Mouse (Mus musculus) liver, embryonic 14.5 days (tissue): ENCODE measurements at regions not wholly inside any gene's neighbourhood (a gene's known extent, or its start where the extent isn't known, plus 50 kb on each side); places are given as distances from the start of the nearest gene placed in this dataset.

Experiments
- CTCF ChIP-seq: IDR thresholded peaks from 2 replicates; pipeline ENCODE4 v1.5.1; 2016; ENCODE audit warnings: antibody characterized with exemption, low read depth, control low read depth
- EP300 ChIP-seq: IDR thresholded peaks from 2 replicates; pipeline ENCODE4 v1.6.1; 2016; ENCODE audit warnings: antibody characterized with exemption, low read depth

- TF ChIP-seq CTCF (peak; percentile 66), EP300 (no peak)
Observed at GRCm38 (mm10) chr13:71001278-71001677, 159.7 kb upstream of the Adamts16 start.
